Mouse (Mus musculus) midbrain, postnatal 0 days (tissue): Measurements from ENCODE around the gene Egln2. TPM values are rescaled to one million over a fixed set of nuclear protein-coding genes. Genes with fewer than 3 reads are reported as not detected.

Experiments
- ATAC-seq: fragments of 200-750 bp; cut with Nextera tagmentation; 2 replicates; pipeline ENCODE4 v1.8.0; 2017; ENCODE audit warnings: moderate number of reproducible peaks, mild to moderate bottlenecking, moderate TSS enrichment, moderate library complexity; ENCODE audit not compliant: low FRiP score
- DNase-seq: peaks from one replicate; pipeline ENCODE4 v3.0.0-alpha.2; 2015; ENCODE audit warnings: low spot score
- H3K27ac ChIP-seq: fragments of 300-500 bp; sonication (generic); 2 replicates; pipeline ENCODE4 v1.5.1; 2014; ENCODE audit warnings: low read depth, mild to moderate bottlenecking, low read length, mixed read lengths
- H3K27me3 ChIP-seq: fragments of 300-500 bp; sonication (generic); 2 replicates; pipeline ENCODE4 v1.6.1; 2014; ENCODE audit warnings: low read length, control low read depth, mixed read lengths; ENCODE audit not compliant: insufficient read depth
- H3K36me3 ChIP-seq: fragments of 300-500 bp; sonication (generic); 2 replicates; pipeline ENCODE4 v1.6.1; 2014; ENCODE audit warnings: low read length, control low read depth, mixed read lengths; ENCODE audit not compliant: insufficient read depth
- H3K4me1 ChIP-seq: fragments of 300-500 bp; sonication (generic); 2 replicates; pipeline ENCODE4 v1.6.1; 2014; ENCODE audit warnings: mild to moderate bottlenecking, control low read depth, antibody characterized with exemption, low read length, mixed read lengths; ENCODE audit not compliant: insufficient read depth
- H3K4me2 ChIP-seq: fragments of 300-500 bp; sonication (generic); 2 replicates; pipeline ENCODE4 v1.6.1; 2014; ENCODE audit warnings: low read depth, mild to moderate bottlenecking, low read length, mixed read lengths; ENCODE audit not compliant: poor library complexity, severe bottlenecking
- H3K4me3 ChIP-seq: fragments of 300-500 bp; sonication (generic); 2 replicates; pipeline ENCODE4 v1.5.1; 2014; ENCODE audit warnings: low read depth, mild to moderate bottlenecking, low read length, moderate library complexity
- H3K9ac ChIP-seq: fragments of 300-500 bp; sonication (generic); replicated peaks from 2 replicates; pipeline ENCODE4 v1.6.1; 2014; ENCODE audit warnings: mild to moderate bottlenecking, low read length, moderate library complexity, mixed read lengths; ENCODE audit not compliant: poor library complexity, severe bottlenecking
- H3K9me3 ChIP-seq: fragments of 300-500 bp; sonication (generic); 2 replicates; pipeline ENCODE4 v1.6.1; 2016; ENCODE audit warnings: low read length, control low read depth
- CTCF ChIP-seq: IDR thresholded peaks from 2 replicates; pipeline ENCODE4 v1.5.1; 2016; ENCODE audit warnings: antibody characterized with exemption, mild to moderate bottlenecking
- WGBS: fragments of 180-500 bp; shearing (Covaris S2); extraction: QIAGEN DNeasy Blood & Tissue Kit; methylation state at CpG from one replicate; pipeline ENCODE4 v1.1.7; 2014; 5-methylcytosine and 5-hydroxymethylcytosine counted together
- polyA plus RNA-seq: library from polyadenylated mRNA; unstranded; fragments of >200 nt; fragmentation: Nextera tagmentation; extraction: Ambion mirVana; gene quantifications from 2 replicates; pipeline ENCODE4 v1.2.1, GENCODE M21; 2015
- total RNA-seq: library from RNA; depleted of rRNA; stranded (reverse); fragments of >200 nt; gene quantifications from 2 replicates; pipeline ENCODE4 v1.2.3, GENCODE M21; 2014

Gene Egln2
- total and polyA plus RNA-seq, 2 experiments from 2014 or later, result 80.7 to 116 TPM

DNA sequence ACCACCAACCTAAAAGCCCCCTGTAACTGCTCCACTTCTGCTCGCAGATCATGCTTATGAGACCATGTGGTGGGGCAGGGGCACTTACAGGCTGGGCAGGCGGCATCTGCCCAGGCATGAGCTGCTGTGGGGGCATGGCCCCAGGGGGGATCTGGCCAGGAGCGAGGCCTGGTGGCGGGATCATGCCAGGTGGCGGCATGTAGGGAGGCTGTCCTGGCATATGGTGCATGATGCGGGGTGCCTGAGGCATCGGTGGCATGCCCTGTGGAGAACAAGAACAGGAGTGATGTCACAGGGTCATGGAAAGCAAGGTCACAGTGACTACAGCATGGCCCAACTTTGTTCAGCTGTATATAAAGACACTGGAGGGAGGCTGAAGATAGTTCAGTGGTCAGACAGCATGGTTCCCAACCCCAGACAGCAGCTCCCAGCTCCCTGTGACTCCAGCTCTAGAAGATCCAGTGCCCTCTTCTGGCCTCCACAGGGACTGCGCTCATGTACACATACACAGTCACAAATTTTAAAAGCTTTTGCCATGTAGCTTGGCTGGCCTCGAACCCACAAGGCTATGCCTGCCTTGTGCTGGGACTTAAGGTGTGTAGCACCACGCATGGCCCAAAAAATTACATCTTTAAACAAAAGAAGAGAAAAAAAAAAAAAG, 22.8 kb upstream of the Egln2 start:
- no peak for DNase-seq
- H3K27ac ChIP-seq, result no peak overlapping the region
- no peaks in the 10 kb centered on the region for H3K9me3 ChIP-seq
- no peak overlapping the region for H3K4me2 ChIP-seq
- no peak overlapping the region for H3K9ac ChIP-seq
- TF ChIP-seq CTCF, result peak; percentile 35
- ATAC-seq, result no peak
- 0 out of 2 replicates have a peak, but pooled peaks cover under 1% of the 10 kb centered on the region for H3K4me1 ChIP-seq
- peaks cover 75% of the 10 kb centered on the region for H3K36me3 ChIP-seq
- WGBS, result 87% methylated on average over 10 of the region's 10 CpGs
- H3K4me3 ChIP-seq, result no peak overlapping the region
- H3K27me3 ChIP-seq, result no peaks in the 10 kb centered on the region

DNA sequence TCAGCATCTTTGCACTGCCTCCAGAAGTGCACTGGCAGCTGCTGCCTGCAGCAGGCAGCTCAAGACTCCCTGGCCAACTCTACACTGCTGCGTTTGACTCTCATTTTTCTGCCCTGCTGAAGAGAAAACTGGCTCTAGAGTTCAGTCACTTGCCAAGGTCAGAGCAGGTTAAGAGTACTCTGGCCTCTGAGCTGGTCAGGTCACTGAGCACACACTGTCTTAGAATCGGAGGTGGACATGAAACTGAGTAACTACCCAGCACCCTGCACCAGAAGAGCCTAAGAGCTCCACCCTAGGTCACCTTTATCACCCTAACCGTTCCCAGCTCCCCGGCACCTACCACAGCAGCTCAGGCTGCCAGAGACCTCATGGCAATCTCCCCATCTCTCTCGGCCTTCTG, 19.4 kb upstream of the Egln2 start:
- Histone ChIP-seq H3K27me3 (no peaks in the 10 kb centered on the region), H3K4me3 (no peak overlapping the region), H3K4me2 (no peak overlapping the region), H3K36me3 (peaks cover 53% of the 10 kb centered on the region), H3K27ac (no peak overlapping the region), H3K4me1 (no peaks in the 10 kb centered on the region), H3K9ac (no peak overlapping the region), H3K9me3 (no peaks in the 10 kb centered on the region)
- DNase-seq, result no peak
- 91% methylated on average over 5 of the region's 5 CpGs for WGBS
- TF ChIP-seq CTCF, result no peak
- no peak for ATAC-seq

DNA sequence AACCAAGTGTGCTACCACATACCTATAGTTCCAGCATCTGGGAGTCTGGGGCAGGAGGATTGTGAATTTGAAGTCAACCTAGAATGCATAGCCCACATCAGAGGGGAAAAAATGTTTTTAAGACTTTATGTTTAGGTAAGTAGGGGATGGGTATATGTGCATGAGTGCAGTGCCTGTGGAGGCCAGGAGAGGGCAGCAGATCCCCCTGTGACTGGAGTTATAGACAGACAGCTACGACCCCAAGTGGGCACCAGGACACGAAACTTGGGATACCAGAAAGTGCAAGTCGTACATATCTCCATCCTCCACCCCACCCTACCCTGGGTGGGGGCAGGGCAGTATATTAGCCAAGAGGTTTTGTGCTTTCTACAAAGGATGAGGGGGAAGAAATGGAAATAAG, 18.4 kb upstream of the Egln2 start:
- H3K4me3 ChIP-seq, result no peak overlapping the region
- H3K4me2 ChIP-seq, result no peak overlapping the region
- no peak overlapping the region for H3K9ac ChIP-seq
- DNase-seq, result peak; percentile 22
- no peaks in the 10 kb centered on the region for H3K9me3 ChIP-seq
- H3K36me3 ChIP-seq, result peaks cover 44% of the 10 kb centered on the region
- WGBS, result 73% methylated on average over 3 of the region's 3 CpGs
- ATAC-seq, result no peak
- no peak overlapping the region for H3K27ac ChIP-seq
- TF ChIP-seq CTCF, result peak; percentile 72
- no peaks in the 10 kb centered on the region for H3K4me1 ChIP-seq
- H3K27me3 ChIP-seq, result no peaks in the 10 kb centered on the region

DNA sequence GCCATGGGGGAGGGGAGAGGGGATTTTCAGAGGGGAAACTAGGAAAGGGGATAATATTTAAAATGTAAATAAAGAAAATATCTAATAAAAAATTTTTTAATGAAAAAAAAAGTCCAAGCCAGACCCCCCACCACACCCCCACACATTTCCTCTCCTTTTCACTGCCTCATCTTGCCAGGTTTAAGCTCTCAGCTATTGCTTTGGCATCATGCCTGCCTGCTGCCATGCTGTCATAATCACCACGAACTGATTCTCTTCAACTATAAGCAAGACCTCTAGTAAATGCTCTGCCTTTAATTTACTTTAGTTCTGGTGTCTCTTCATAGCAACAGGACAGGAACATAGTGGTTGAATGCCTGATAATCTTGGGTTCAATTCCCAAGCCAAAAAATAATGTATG, 15.9 kb upstream of the Egln2 start:
- Histone ChIP-seq H3K4me2 (no peak overlapping the region), H3K27me3 (no peaks in the 10 kb centered on the region), H3K4me1 (no peaks in the 10 kb centered on the region), H3K36me3 (peaks cover 21% of the 10 kb centered on the region), H3K9me3 (no peaks in the 10 kb centered on the region), H3K4me3 (no peak overlapping the region), H3K9ac (no peak overlapping the region), H3K27ac (no peak overlapping the region)
- no peak for DNase-seq
- TF ChIP-seq CTCF, result no peak
- 80% methylated on average over 1 of the region's 1 CpGs for WGBS
- no peak for ATAC-seq

DNA sequence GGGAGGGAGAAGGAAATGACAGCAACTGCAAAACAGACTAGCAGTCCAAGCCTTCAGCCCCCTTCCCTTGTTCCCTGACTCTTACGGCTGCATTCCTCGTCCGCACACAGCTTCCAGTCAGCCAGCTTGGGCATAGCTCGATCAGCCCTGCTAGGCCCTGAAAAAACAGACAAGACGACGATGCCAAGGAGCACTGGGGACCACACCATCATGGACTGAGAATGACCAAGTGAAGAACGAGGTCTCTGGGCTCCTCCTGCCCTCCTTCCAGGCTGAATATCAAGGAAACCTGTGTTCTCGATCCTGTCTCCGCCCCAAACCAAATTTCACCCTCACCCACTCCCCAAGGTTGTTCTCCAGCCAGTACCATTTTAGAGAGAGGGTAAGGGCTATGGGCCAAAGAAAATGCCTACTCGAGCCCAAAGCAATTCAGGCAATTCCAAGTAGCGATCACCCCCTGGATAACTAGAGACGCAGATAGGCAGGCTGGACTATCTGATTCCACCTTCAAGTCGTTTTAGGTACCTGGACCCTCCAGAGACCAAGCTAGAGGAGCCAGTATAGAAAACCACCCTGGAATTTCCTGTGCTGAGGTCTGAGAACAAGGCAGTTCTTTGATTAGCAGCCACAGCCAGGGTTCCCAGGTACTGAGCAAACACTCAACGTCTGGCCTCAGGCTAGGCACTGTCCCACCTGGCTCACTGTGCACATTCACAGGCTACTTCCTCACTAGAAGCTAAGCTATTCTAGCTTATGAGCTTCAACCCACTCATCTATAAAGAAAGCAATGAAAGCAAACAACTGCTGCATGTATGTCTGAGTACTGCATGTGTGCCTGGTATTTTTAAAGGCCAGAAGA, 14.5 kb upstream of the Egln2 start, which contains the start of the genes Gm21983 and Mia:
TSS of gene Gm21983 (minus strand) at position 250 of the 859 bp plus-strand sequence.
TSS of gene Mia (minus strand) at position 321 of the 859 bp plus-strand sequence.
- WGBS, result 71% methylated on average over 14 of the region's 14 CpGs
- no peaks in the 10 kb centered on the region for H3K4me1 ChIP-seq
- no peak for TF ChIP-seq CTCF
- H3K9ac ChIP-seq, result 0 out of 2 replicates have a peak within 1 kb of the TSS, but pooled peaks have one; percentile 8
- no peaks in the 10 kb centered on the region for H3K9me3 ChIP-seq
- DNase-seq, result peak; percentile 28
- ATAC-seq, result no peak
- H3K4me3 ChIP-seq, result no peak within 1 kb of the TSS
- H3K27me3 ChIP-seq, result no peaks in the 10 kb centered on the region
- no peak within 1 kb of the TSS for H3K27ac ChIP-seq
- no peak within 1 kb of the TSS for H3K4me2 ChIP-seq
- H3K36me3 ChIP-seq, result peaks cover 12% of the 10 kb centered on the region

DNA sequence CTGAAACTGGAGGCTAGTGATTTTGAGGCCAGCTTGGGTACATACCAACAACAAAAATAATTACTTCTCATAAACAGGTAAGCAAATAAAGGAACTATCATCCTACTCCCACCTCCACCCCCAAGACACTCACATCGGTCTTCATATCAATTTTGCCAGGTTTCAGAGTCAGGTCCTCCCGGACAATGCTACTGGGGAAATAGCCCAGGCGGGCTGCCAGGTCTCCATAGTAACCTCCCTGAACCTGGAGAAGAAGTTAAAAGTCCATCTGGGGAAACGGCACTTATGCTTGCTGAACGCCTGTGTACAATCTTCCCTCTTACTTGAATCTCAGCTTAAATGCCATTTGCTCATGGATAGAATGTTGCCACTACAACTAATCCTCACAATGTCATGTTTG, 13.4 kb upstream of the Egln2 start:
- WGBS, result 38% methylated on average over 5 of the region's 5 CpGs
- Histone ChIP-seq H3K9me3 (no peaks in the 10 kb centered on the region), H3K4me2 (no peak overlapping the region), H3K9ac (no peak overlapping the region), H3K4me3 (no peak overlapping the region), H3K27ac (no peak overlapping the region), H3K4me1 (no peaks in the 10 kb centered on the region), H3K36me3 (peaks cover 13% of the 10 kb centered on the region), H3K27me3 (no peaks in the 10 kb centered on the region)
- TF ChIP-seq CTCF, result no peak
- DNase-seq (peak; percentile 64), ATAC-seq (no peak)
